Mouse (Mus musculus) telencephalon, adult 2 months (tissue): ENCODE measurements around the gene Spata5.
"Not testable (repeated sequence)": the region's sequence is repeated elsewhere in the genome, so short reads cannot be mapped to it uniquely, and the experiment has no call there.

Source experiments
- DNase-seq: peaks from one replicate; pipeline ENCODE4 v3.0.0-alpha.2; 2011; ENCODE audit warnings: low read depth, low spot score

Spata5 gene

GRCm38 (mm10) chr3:37510055-37511032 is 90.6 kb downstream of the Spata5 start:
- no peak for DNase-seq

- no peak for DNase-seq
These were observed 95.8 kb downstream of the Spata5 start for GRCm38 (mm10) chr3:37515485-37515884.

- DNase-seq = no peak
These were observed 96.7 kb downstream of the Spata5 start for GRCm38 (mm10) chr3:37516379-37516778.

- no peak for DNase-seq
These were observed 98.9 kb downstream of the Spata5 start for GRCm38 (mm10) chr3:37518611-37519010.

- DNase-seq = no peak
These were observed 100.8 kb downstream of the Spata5 start for GRCm38 (mm10) chr3:37520334-37521023.

GRCm38 (mm10) chr3:37532079-37532478 is 112.4 kb downstream of the Spata5 start:
- no peak for DNase-seq

- DNase-seq = not testable (repeated sequence)
These were observed 121.0 kb downstream of the Spata5 start for GRCm38 (mm10) chr3:37540701-37541100.

GRCm38 (mm10) chr3:37546351-37546750 is 126.7 kb downstream of the Spata5 start:
- DNase-seq = no peak

GRCm38 (mm10) chr3:37550190-37550589 is 130.5 kb downstream of the Spata5 start:
- no peak for DNase-seq

GRCm38 (mm10) chr3:37550594-37550993 is 130.9 kb downstream of the Spata5 start:
- DNase-seq = no peak

- DNase-seq = no peak
These were observed 131.8 kb downstream of the Spata5 start for GRCm38 (mm10) chr3:37551486-37551885.

- DNase-seq = no peak
These were observed 132.5 kb downstream of the Spata5 start for GRCm38 (mm10) chr3:37552244-37552643.

GRCm38 (mm10) chr3:37553371-37554033 is 133.8 kb downstream of the Spata5 start:
- DNase-seq = no peak

GRCm38 (mm10) chr3:37556412-37557113 is 136.9 kb downstream of the Spata5 start:
- DNase-seq = no peak

GRCm38 (mm10) chr3:37557741-37558479 is 138.2 kb downstream of the Spata5 start:
- no peak for DNase-seq

GRCm38 (mm10) chr3:37559339-37559738 is 139.6 kb downstream of the Spata5 start:
- no peak for DNase-seq

- no peak for DNase-seq
These were observed 141.8 kb downstream of the Spata5 start for GRCm38 (mm10) chr3:37561466-37561865.

- DNase-seq = no peak
These were observed 146.4 kb downstream of the Spata5 start for GRCm38 (mm10) chr3:37566097-37566496.

- no peak for DNase-seq
These were observed 147.8 kb downstream of the Spata5 start for GRCm38 (mm10) chr3:37567505-37567904.

GRCm38 (mm10) chr3:37568780-37569179 is 149.1 kb downstream of the Spata5 start:
- DNase-seq = no peak
